Mouse (Mus musculus): ENCODE data around the gene Ift57.

Gene Ift57

DNA sequence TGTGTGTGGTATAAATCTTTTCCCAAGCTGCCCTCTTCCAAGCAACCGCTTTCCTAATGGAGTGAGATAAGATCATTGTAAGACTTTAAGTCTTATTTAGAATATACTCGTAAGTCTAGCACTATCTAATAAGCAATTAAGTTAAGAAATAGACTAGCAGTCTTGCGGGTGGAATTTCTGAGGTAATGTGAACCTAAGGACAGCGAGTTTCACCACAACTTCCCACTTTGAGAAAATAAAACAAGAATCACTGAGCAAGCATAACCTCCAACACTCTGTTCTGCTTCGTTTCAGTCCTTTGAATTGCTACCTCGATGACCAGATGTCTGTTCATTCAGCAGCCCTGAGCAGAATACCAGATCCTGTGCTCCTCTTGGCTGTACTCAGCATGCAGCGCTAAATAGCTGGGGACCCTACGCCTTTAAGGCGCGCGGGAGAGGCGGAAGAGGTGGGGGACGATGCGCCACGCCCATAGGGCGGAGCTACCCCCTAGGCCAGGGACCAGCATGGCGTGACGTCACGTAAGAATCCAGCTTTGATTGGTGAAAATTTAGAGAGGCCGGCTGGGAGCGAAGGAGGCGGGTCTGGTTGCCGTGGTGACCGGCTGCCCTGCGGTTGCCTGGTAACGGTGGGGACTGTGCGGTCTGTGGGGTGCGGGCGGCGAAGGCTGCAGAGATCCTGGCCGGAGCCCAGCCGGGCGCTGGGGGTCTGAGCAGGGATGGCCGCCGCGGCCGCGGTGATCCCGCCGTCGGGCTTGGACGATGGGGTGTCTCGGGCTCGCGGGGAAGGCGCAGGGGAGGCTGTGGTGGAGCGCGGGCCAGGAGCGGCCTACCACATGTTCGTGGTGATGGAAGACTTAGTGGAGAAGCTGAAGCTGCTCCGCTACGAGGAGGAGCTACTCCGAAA lies at the start of gene Ift57:
Gene Ift57 (plus strand): TSS at position 614 of the 906 bp plus-strand sequence.
- peak; percentile 99 for DNase-seq (ENCODE audit: low spot score in 2 of 2)

DNA sequence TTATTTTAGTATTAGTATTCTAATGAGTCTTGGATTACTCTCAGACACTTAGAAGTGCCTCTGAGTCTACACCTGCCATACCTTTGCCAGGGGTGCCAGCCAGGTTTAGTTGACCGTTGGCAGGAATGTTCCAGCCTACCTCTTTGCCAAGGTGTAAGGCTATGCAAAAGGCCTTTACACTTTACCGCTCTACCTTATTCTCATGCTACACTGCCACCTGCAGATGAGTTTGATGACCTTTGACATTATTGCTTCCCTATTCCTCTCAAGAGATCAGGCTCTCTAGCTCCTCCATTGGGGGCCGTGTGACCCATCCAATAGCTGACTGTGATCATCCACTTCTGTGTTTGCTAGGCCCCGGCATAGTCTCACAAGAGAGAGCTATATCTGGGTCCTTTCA lies 41.9 kb upstream of the Ift57 start:
- DNase-seq (ENCODE audit: low spot score in 2 of 2) = no peak

DNA sequence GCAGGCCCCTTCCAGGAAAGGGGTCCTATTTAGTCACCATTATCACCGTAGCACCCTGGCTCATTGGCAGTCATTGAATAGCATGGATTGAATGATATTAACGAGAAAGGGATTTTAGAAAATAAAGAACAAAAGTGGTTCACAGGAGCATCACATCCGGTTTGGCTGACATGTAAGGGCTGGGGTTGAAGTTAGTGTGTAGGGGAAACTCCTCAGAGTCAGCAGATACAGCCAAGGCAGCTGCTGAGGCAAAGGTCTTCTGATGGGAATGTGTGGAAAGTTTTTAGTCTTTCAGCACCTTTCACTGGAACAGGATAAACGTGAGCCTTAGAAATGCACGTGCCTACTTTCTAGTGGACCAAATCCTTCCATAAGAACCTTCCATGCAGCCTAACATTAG lies 41.0 kb upstream of the Ift57 start:
- DNase-seq (ENCODE audit: low spot score in 2 of 2) = no peak

DNA sequence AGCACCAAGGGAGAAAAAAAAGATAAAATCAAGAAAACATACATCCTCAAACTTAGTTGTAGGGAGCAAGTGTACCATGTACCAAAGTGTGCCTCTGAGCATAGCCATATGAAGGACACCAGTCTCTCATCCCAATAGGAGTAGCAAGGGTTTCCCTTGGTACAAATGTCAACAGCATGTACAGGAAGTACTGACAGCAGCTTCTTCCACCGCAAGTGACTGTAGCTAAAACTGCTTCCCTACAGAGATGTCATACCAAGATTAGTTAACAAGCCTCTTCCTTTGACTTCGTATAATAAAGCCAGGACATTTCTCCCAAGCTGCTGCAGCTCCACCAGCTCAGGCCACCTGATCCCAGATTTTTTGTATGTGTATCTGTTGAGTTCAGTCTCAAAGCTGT lies 39.9 kb upstream of the Ift57 start:
- no peak for DNase-seq (ENCODE audit: low spot score in 2 of 2)

DNA sequence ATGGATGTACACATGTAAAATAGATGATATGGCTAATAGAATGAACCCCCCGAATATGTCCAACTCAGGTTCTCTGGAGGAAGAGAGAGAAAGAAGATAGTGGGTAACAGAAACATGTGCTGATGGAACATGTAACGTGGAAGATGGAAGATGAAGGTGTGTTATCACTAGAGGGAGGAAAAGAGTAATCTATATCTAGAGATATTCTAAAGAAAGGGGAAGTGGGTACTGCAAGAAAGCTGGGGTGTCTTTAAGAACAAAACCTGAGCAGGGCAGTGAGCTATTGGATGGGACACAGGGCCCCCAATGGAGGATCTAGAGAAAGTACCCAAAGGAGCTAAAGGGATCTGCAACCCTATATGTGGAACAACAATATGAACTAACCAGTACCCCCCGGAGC lies 38.9 kb upstream of the Ift57 start:
- DNase-seq (ENCODE audit: low spot score in 2 of 2) = no peak

DNA sequence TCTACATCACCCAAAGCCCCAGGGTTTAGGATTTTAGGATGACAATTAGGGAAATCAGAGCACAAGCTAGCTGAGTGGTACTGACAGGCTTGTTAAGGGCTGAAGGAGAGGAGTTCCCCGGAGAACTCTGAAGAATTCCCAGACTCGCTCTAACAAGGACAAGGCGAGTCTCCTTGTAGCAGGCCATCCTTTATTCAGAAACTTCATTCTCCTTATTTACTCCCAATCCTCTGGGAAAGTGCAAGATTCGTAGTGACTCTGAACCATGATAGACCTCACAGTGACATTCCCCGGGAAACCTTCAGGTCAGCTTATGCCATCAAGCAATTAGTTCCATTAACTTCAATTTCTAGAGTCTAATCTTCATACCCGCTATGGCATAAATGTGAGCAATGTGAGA lies 36.8 kb upstream of the Ift57 start:
- no peak for DNase-seq (ENCODE audit: low spot score in 2 of 2)

DNA sequence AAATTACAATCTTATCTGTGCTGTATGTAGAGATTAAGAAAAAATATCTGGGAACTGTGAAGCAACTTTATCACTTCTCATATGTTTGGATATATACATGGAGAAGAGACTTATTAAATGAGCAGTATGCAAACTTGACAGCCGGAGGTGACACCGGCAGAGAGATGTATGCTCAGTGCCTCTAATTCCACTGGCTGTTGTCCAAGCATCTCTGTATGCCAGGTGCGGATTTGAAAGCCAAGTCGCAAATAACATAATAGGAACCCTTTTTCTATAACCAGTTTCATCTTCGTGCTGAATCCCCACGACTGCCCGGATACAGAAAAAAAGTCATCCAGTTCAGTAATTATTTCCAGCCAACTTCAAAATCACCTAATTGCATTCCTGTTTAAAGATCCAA lies 34.4 kb upstream of the Ift57 start:
- DNase-seq (ENCODE audit: low spot score in 2 of 2) = no peak

DNA sequence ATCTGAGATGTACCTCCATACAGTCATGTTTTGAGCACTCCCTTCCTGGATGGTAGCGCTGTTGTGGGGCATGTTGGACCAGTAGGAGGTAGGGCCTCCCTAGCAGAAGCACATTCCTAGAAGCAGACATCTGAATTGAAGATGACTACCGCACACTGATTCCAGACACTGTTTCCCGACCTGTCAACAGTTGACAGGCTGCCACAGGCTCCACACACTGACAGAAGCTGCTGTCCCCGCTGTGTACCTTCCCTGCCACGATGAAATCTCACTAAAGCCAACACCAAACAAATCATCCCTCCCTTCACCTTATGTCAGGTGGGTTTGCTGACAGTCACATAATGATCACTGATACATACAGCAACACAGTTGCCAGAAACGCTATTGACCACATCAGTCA lies 19.4 kb upstream of the Ift57 start:
- DNase-seq (ENCODE audit: low spot score in 2 of 2) = no peak

DNA sequence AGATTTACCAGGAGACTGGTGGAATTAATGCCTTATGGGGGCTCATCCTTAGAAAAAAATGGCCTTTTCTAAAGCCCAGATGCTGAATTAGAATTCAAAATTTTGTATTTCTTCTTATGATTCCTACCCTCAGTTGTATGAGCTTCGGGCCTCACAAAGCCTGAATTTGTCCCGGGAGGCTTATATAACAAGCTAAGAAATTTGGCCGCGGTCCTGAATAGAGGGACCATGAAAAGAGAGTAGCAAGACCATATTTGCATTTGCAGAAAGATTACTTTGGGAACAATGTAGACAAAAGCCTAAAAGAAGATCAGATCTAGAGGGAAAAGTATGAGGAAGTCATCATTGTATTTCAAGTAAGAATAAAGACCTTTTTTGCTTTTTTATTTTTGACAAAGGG lies 14.1 kb upstream of the Ift57 start:
- no peak for DNase-seq (ENCODE audit: low spot score in 2 of 2)

DNA sequence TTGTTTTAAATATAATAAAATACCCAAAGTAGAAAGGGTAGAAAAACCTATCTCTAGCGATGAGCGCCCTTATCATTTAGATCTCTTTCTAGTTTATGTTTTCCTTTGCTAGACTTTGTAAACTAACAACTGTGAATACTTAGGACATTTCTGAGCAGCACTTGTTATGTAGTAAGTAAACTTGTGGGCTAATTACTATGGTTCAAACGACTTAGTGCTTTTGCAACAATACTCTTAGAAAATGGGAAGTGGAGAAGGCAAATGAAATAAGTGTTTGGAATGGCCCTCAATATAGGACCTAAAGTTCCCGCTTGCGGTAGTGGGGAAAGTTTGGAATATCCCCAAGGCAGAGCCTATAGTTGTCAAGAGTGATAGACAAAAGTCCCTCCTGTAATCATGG lies 788 bp downstream of the Ift57 start:
- no peak for DNase-seq (ENCODE audit: low spot score in 2 of 2)

DNA sequence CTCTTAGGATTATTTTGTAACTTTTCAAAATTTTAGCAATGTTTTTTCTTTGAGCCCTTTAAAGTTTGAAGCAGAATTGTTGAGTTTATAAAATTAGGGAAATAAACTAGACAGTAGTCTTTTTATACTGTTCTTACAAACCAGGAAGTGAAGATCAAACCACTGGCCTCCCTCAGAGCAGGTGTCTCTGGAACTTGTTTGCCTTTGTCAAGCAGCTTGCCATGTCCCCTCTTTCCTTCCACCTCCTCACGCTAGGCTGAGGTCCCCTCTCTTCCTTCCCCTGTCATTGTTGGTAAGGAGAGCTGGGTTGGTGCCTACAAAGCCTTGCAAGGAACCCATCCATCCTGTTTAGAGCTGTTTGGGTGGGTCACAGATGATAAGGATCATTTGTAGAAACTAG lies 9.0 kb downstream of the Ift57 start:
- DNase-seq (ENCODE audit: low spot score in 2 of 2) = no peak

DNA sequence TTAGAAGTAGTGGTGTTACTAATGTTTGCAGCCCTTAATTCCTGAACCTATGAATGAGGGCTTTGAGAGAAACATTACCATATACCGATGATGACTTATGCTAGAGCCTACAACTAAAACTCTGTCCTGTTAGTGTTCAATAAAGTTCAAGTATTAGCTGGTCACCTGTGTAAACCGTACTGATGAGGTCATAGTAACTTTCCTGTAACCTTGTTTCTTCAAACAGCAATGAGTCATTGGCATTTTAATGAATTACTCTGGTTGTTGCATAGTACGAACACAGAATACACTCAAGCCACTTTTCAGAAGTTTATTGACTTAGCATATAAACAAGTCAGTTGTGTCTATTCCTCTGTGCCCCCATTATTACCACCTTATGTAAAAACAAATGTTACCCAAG lies 11.2 kb downstream of the Ift57 start:
- DNase-seq (ENCODE audit: low spot score in 2 of 2) = no peak

DNA sequence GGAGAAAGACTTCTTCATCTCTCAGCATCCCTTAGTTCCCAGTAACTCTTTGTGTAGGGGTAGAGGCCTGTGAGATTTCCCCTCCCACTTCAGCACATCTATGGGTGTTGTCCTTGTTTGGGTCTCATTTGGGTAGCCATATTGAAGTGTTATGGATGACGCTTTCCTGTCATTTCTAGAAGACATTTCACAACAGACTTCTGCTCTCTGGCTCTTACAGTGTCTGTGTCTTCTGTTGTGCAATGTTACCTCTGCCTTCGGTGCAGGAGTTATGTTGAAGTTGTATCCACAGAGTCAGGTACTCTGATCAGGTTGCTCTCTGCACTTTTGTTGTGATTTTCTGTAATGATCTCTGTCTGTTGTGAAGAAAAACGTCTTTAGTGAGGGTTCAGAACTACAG lies 14.3 kb downstream of the Ift57 start:
- no peak for DNase-seq (ENCODE audit: low spot score in 2 of 2)

DNA sequence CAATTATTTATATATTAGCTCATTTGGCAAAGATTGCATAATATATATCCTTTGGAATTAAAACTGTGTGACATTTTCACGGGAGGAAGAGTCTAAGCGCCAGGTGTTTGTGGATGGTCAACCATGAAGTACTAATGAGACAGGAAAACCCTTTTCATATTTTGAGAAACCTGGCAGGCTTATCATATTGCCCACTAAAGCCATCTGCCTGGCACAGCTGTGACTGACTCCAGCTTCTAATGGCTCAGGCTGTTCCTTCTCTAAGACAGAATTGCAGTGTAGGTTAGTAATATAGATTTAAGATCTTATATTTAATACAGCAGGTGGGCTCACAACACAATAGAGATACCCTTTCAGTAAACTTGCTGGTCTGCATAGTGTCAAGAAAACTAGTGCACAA lies 21.6 kb downstream of the Ift57 start:
- DNase-seq (ENCODE audit: low spot score in 2 of 2) = no peak

DNA sequence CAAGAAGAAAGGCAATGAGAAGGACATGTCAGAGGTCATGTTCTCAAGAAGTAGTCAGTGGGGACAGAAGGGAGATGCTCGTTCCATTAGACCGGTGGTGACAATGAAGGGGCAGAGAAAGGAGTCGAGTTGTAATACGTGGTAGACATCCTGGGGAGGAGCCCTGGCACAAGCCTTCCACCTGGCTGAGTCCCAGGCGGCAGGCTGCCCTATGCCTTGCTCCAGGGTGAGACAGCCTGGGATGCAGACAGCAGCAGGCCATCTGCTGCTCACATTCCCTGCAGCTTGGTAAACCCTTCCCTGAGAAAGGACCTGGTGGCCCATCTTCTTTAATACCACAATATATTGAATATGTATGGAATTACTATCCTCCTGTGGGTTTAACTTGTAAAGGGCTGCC lies 22.6 kb downstream of the Ift57 start:
- DNase-seq (ENCODE audit: low spot score in 2 of 2) = no peak

DNA sequence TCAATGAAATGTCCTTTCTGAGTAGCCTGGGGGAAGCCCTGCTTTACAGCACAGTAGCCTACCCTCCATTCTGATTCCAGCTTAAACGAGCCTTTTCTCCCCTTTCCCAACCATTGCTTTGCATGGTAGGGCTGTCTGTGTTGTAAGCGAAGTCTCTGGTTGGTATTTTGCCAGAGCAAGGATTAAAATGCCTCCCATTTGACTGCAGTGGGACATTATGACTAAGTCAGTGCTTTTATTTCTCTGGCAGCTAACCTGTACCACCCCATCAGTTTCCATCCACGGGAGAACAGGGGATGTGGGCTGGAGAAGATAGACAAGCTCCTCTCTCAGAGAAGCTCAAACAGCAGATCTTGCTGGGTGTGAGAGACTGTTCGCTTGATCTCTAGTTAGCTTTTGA lies 24.2 kb downstream of the Ift57 start:
- no peak for DNase-seq (ENCODE audit: low spot score in 2 of 2)

DNA sequence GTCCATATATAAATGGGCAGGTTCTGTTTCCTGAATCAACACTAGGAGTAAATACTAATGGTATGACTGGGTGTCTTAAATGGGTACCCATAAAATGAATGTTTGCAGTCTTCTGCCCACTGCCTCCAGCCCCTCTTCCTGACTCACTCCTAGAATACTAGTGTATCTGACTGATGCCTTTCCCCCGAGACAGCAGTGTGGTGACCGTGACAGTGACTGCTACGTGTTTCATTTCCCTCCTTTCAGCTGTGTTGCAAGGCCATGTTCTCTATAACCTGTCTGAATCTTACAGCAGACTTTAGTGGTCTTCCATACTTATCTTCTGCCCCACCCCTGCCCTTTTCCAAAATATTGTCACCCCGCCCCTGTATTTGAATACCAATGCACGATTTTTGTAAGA lies 25.2 kb downstream of the Ift57 start:
- DNase-seq (ENCODE audit: low spot score in 2 of 2) = no peak

DNA sequence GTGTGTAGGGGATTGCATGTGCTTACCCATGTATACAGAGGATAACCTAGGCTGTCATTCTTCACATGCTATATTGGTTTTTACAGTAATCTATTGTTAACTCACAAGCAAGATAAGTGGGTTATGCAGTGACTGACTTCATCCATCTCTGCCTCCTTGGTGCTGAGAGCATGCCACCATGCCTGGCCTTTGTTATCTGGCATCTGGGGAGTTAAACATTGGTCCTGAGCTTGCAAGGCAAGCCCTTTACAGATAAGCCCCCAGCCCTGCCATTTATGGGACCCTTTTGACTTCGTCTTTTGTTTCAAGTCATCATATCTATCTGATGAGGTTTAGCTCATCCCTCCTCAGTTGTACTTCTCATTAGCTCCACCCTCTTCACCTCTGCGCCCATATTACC lies 25.9 kb downstream of the Ift57 start:
- DNase-seq (ENCODE audit: low spot score in 2 of 2) = no peak

DNA sequence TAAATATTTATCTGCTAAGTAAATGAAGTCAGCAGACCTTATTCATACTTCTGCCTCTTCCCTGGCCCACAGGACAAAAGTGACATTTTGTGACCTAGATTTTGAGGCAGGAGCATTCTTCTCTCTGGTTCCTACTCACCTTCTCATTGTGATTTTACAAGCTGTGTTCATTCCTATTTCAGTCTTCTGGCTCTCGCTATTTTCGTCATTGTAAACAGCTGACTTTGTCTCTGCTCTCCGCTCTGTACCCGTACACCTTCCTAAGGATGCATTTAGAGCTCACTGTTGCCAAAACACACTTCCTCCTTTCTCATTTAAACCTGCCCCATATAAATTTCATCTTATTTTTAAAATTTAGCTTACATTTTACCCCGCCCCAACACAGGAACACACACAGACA lies 26.4 kb downstream of the Ift57 start:
- no peak for DNase-seq (ENCODE audit: low spot score in 2 of 2)

DNA sequence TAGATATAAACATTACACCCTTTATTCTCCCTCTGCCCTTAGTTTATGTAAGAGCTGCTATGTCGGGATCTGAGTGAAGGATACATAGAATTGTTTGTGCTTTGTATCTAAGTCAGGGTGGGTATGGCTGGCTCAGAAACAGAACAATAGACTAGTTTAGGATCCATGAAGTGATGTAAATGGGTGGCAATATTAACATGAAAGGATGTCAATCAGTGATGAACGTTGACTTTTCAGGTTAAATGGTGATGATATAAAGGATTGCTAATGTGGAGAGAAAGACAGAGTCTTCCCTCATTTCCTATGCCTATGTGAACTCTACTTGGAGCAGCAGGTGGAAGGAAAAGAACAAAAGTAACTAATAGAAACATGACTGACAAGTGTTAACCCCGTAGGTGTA lies 27.2 kb downstream of the Ift57 start:
- no peak for DNase-seq (ENCODE audit: low spot score in 2 of 2)

DNA sequence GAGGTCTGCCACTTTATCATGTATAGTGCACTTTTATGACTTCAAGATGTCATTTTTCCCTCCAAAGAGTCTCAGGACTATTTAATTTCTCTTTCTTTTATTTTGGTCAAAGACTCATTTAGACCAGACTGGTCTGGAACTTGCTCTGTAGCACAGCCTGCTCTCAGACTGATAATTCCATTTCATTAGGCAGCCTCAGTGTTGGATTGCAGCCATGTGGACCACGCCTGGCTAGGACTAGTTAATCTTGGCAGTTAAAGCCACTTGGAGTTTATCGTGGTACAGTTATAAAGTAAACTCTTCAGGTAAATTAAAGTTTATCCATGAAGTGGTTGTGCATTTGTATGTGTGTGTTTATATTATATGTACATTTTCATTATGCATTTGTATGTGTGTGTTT lies 27.7 kb downstream of the Ift57 start:
- no peak for DNase-seq (ENCODE audit: low spot score in 2 of 2)

DNA sequence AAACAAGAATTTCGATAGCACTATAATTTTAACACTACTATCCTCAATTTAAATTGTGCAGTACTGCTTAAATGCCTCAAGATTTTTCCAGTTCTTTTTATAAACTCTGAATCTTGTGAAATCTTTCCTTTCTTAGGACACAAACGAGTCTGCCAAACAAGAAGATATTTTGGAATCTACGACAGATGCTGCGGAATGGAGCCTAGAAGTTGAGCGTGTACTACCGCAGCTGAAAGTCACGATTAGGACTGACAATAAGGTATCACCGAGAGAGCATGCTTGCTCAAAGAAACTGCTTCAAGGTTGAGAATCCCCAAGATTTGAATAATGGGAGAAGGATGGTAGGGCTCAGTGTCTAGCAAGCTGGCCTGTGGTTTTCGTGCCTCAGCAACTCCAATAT lies 37.5 kb downstream of the Ift57 start:
- DNase-seq (ENCODE audit: low spot score in 2 of 2) = peak; percentile 50 to 80

DNA sequence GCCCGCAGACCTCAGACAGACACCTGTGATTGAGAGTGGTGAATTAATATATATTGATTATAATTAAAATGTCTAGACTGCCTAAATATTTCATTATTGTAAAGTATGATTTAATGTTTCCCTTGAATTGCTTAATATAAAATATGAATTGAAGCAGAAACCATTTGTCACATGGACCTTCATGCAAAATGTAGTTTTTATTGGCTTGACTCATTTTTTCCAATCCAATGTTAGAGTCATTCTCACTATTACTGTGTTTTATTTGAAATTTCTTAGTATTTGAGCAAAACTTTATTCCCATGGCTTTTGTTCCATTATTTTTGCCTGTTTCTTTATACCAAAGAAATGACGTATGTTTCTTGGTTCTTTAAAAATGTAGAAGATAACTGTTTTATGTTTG lies 48.3 kb downstream of the Ift57 start:
- no peak for DNase-seq (ENCODE audit: low spot score in 2 of 2)

DNA sequence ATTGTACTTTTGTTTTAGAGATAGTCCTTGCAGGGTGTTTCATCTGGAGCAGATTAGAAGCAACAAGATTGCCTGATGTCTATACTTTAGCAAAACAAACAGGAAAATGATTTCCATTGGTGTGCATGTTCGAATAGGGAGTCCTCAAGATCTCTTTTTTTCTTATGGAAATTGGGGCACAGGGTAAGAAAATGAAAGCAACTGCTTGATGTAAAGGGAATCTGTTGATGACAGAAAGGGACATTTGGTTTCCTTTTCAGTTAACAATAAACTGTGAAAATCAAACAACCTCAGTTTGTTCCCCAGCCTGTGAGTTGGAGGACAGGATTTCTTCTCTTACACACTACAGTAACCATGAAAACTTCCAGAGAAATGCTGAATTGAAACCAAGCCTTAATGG lies 53.9 kb downstream of the Ift57 start:
- DNase-seq (ENCODE audit: low spot score in 2 of 2) = no peak
